Mouse (Mus musculus): ENCODE data around the gene Gm21921. TPM values are rescaled to one million over a fixed set of nuclear protein-coding genes. Genes with fewer than 3 reads are reported as not detected.
"Not testable (repeated sequence)": the region's sequence is repeated elsewhere in the genome, so short reads cannot be mapped to it uniquely, and the experiment has no call there.

Gm21921 gene
- not detected for total RNA-seq (2022)

- not testable (repeated sequence) for DNase-seq (ENCODE audit: low spot score)
Measured at GRCm38 (mm10) chrY:24796143-24796542, at the start of gene Gm21921. Gene Gm21921, minus strand, starts transcription at chrY:24796243.
